ENCODE assay signal across 10 mouse cellular contexts in the genomic region with DNA sequence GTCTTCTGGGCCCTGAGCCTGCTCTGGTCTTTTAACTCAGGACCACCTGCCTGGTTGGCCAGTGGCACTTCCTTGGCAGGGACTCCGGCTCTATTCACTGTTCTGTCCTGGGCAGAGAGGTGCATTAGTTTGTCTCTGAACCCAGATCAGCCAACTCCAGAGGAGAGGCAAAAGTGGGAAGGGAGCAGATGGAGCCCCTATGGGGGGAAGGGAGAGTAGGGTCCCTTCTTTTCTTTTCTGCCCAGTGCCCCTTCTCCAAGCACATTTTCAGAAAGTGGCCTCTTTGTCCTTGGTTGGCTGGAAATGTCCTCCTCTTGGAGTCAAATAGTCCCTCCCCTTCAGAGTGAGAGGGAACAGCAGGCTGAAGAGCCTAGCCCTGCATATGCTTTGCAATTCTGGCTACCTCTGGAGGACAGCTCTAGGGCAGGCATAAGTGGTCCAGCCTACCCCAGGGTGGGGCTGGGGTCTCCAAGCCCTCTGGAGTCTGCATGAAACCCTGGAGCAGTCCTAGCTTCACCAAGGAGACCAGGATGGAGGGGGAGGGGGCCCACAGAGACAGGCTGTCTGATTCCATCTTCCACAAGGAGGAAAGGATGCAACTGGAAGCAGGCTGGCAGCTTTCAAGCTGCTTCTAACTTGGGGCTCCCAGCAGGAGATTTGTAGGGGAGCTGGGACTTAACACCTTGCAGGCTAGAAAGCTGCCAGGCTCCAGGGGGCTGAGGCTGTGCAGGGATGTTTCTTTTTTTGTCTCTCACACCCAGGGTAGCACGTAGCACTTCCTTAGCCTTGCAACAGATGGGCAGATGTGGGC. TPM values are rescaled to one million over a fixed set of nuclear protein-coding genes. Genes with fewer than 3 reads are reported as not detected.
DNase-seq lines count a peak whose midpoint lies in the region; ATAC-seq and TF ChIP-seq lines count a peak whose summit lies in the region.
"Had no signal": no experiment of that assay in that cellular context is flagged by ENCODE, and none has a peak within 500 bp of the region (broad histone marks: within the 10 kb centered on the region; RNA-seq: fewer than 3 reads in every experiment).

No protein-coding gene starts in this region.

- H3K4me1 ChIP-seq in lung, embryonic 14.5 days (ENCODE audit: insufficient read depth) = no peaks in the 10 kb centered on the region
- H3K4me1 ChIP-seq in lung, adult 2 months (ENCODE audit: control insufficient read depth, insufficient read depth, low read length) = no peaks in the 10 kb centered on the region; the same call in 1 of the 2 replicates
- H3K4me1 ChIP-seq in hindbrain, embryonic 12.5 days = peaks cover 8% of the 10 kb centered on the region
- H3K4me1 ChIP-seq: heart, embryonic 15.5 days had no signal

- H3K27me3 ChIP-seq in lung, embryonic 14.5 days (ENCODE audit: insufficient read depth, low read length) = no peaks in the 10 kb centered on the region
- H3K27me3 ChIP-seq in hindbrain, embryonic 12.5 days = no peaks in the 10 kb centered on the region; the same call in 1 of the 2 replicates

- H3K27ac ChIP-seq in lung, embryonic 14.5 days (ENCODE audit: low read depth) = no peak overlapping the region
- no peak overlapping the region for H3K27ac ChIP-seq in hindbrain, embryonic 12.5 days
- H3K27ac ChIP-seq: heart, embryonic 15.5 days had no signal

- H3K9ac ChIP-seq in lung, embryonic 14.5 days = no peak overlapping the region
- no peak overlapping the region for H3K9ac ChIP-seq in hindbrain, embryonic 12.5 days
- H3K9ac ChIP-seq: heart, embryonic 15.5 days had no signal

- TF ChIP-seq CTCF in lung, embryonic 14.5 days (IDR thresholded peaks at IDR 0.05; ENCODE audit: low read depth) = no peak
- TF ChIP-seq CTCF in lung, adult 2 months (IDR thresholded peaks at IDR 0.05; ENCODE audit: insufficient read depth, low read length) = no peak

- no peak overlapping the region for H3K4me2 ChIP-seq in lung, embryonic 14.5 days
- H3K4me2 ChIP-seq in hindbrain, embryonic 12.5 days (replicated peaks) = no peak overlapping the region
- H3K4me2 ChIP-seq: heart, embryonic 15.5 days had no signal

- H3K9me3 ChIP-seq in lung, embryonic 14.5 days (ENCODE audit: low read depth, low read length) = no peaks in the 10 kb centered on the region
- H3K9me3 ChIP-seq in hindbrain, embryonic 12.5 days (replicated peaks) = no peaks in the 10 kb centered on the region
- H3K9me3 ChIP-seq: heart, embryonic 15.5 days had no signal

- H3K36me3 ChIP-seq in lung, embryonic 14.5 days (ENCODE audit: insufficient read depth) = no peaks in the 10 kb centered on the region
- H3K36me3 ChIP-seq in hindbrain, embryonic 12.5 days = no peaks in the 10 kb centered on the region
- H3K36me3 ChIP-seq: heart, embryonic 15.5 days had no signal

- TF ChIP-seq POLR2A in lung, adult 2 months (IDR thresholded peaks at IDR 0.05; ENCODE audit: borderline replicate concordance, extremely low read depth, low read depth, low read length) = no peak

- intact Hi-C loops in left cerebral cortex, postnatal 36 days (cut with DNase I) = loop anchor here (5.0 to 10.0 kb wide), 2 partner anchors 58 to 466 kb away; a partner anchor contains a TSS

- no peak overlapping the region for H3K4me3 ChIP-seq in lung, embryonic 14.5 days (ENCODE audit: low read depth, low read length)
- no peak overlapping the region for H3K4me3 ChIP-seq in lung, adult 2 months (replicated peaks; ENCODE audit: extremely low read depth, low read depth, low read length)
- no peak overlapping the region for H3K4me3 ChIP-seq in hindbrain, embryonic 12.5 days
- H3K4me3 ChIP-seq: heart, embryonic 15.5 days had no signal

- 38% methylated on average over 2 of the region's 2 CpGs for WGBS in lung, embryonic 14.5 days
- WGBS in lung, adult 2 months = 41% methylated on average over 2 of the region's 2 CpGs
- WGBS in hindbrain, embryonic 12.5 days = 45% methylated on average over 2 of the region's 2 CpGs

- DNase-seq in lung, embryonic 14.5 days = no peak
- DNase-seq in lung, adult 2 months = no peak
- peak; percentile 80 to 86 for DNase-seq in left cerebral cortex, postnatal 36 days (ENCODE audit: low spot score in 2 of 2)
- peak; percentile 76 to 90 for DNase-seq in right cerebral cortex, postnatal 36 days (ENCODE audit: low spot score in 2 of 2)
- DNase-seq in ovary, postnatal 14 days (ENCODE audit: low spot score) = no peak
- DNase-seq in adrenal gland, postnatal 14 days = no peak

- ATAC-seq in lung, embryonic 14.5 days (ENCODE audit: insufficient read depth) = peak; percentile 41; the same call in 1 of the 2 replicates
- ATAC-seq in hindbrain, embryonic 12.5 days (ENCODE audit: low FRiP score) = peak; percentile 43; the same call in 1 of the 2 replicates
- no peak for ATAC-seq in CD4-positive, CD25-positive, alpha-beta regulatory T cell, adult 4 months

RNA-seq across cellular contexts. Expression of a gene that starts 49.3 kb away (rescaled TPM):
- 16.2 and 17.9 TPM in 2 replicates for polyA plus RNA-seq in lung, embryonic 14.5 days (2014; fragmentation: Nextera tagmentation; extraction: Ambion mirVana)
- polyA plus RNA-seq in lung, adult 2 months (2012; rRNA removed) = 13.4 and 14.6 TPM in 2 replicates
- polyA plus RNA-seq in hindbrain, embryonic 12.5 days (2016; fragmentation: Nextera tagmentation; extraction: Ambion mirVana) = 5.9 and 7.6 TPM in 2 replicates
- 10 to 100 TPM; 39.3 to 51.2 TPM for total RNA-seq in left cerebral cortex, postnatal 36 days (2021)
- not detected for polyA plus RNA-seq in CD4-positive, CD25-positive, alpha-beta regulatory T cell, adult 4 months (2017; shearing (Covaris generic))
- total RNA-seq in adrenal gland, postnatal 14 days (2021) = 4.8 and 4.9 TPM in 2 replicates

RNA-seq across cellular contexts. Expression of a gene that starts 59.3 kb away (rescaled TPM):
- polyA plus RNA-seq in lung, embryonic 14.5 days (2014; fragmentation: Nextera tagmentation; extraction: Ambion mirVana) = 0.31 and 0.42 TPM in 2 replicates
- 1.4 and 1.5 TPM in 2 replicates for polyA plus RNA-seq in lung, adult 2 months (2012; rRNA removed)
- 15.3 and 17.4 TPM in 2 replicates for polyA plus RNA-seq in hindbrain, embryonic 12.5 days (2016; fragmentation: Nextera tagmentation; extraction: Ambion mirVana)
- 1,000 to 10,000 TPM; 1,740 to 1,741 TPM for total RNA-seq in left cerebral cortex, postnatal 36 days (2021)
- under 1 TPM in 1 of 2 experiments, not detected in 1; 0.09 TPM for polyA plus RNA-seq in CD4-positive, CD25-positive, alpha-beta regulatory T cell, adult 4 months (2017; shearing (Covaris generic))
- 1.9 and 2.4 TPM in 2 replicates for total RNA-seq in adrenal gland, postnatal 14 days (2021)
- total RNA-seq: neutrophil, adult 5-6 weeks had no signal

Comparison
In these comparisons a context has a peak if more than half of its experiments do, and no peak if none do; other contexts are left out.
1. DNase-seq: peak in left cerebral cortex, postnatal 36 days (2 of 2) and right cerebral cortex, postnatal 36 days (2 of 2); none in lung, embryonic 14.5 days (single experiment), lung, adult 2 months (single experiment), ovary, postnatal 14 days (single experiment) and adrenal gland, postnatal 14 days (single experiment).